Mouse (Mus musculus) spleen, adult 18-20 months (tissue): Measurements from ENCODE around the gene G3bp2.

Source experiments
- DNase-seq, 2 experiments: peaks; one replicate each; pipeline ENCODE4 v3.0.0; 2022; ENCODE audit warnings: mixed read lengths in 2 of 2

G3bp2 gene

DNA sequence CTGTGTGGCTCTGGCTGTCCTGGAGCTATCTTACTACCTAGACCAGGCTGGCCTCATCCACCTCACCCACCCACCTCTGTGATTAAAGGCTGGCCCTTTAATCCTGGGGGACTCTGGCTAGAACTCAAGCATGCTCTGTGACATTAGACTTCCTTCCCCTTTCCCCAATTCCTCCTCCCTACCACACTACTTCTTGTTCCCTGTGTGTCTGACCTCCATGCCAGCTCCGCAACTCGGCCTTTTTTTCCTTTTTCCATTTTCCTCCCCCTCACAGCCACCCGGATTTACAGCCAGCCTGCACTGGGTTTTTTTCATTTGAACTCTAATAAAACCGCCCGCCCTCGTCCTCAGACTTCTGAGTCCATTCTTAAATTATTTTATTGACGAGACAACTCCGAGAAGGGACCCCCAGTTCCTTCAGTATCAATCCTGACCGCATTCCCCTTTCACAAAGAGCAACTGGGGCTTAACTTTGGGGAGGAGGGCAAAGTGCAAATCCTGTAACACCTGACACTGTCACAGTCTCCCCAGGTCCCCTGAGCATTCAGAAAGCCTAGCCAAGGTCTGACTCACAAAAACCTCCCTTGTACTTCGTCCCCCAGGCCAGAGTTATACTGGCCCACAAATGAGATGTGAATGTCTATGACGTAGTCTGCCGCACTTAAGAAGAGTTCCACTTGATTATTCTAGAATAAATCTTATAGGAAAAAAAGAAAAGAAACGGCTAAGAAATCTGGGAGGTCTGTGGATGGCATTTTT lies 15.0 kb upstream of the G3bp2 start:
- no peak for DNase-seq

DNA sequence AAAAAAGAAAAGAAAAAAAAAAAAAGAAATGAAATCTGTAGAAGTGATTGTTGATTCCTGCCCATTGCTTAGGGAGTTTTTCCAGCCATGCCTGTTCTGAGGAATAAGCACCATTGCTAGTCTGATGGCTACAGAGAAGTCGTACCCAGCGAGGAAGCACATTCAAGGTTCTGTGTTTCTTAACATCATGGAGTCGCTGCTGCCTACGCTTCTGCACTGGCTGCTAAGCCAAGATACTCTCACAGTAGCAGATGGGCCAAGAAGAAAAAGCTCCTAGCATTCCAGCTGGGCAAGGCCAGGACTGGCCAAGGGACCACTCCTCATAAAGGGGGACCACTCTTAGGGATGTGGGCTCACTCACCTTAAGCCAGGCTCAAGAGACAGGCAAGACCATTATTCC lies 14.3 kb upstream of the G3bp2 start:
- no peak for DNase-seq

DNA sequence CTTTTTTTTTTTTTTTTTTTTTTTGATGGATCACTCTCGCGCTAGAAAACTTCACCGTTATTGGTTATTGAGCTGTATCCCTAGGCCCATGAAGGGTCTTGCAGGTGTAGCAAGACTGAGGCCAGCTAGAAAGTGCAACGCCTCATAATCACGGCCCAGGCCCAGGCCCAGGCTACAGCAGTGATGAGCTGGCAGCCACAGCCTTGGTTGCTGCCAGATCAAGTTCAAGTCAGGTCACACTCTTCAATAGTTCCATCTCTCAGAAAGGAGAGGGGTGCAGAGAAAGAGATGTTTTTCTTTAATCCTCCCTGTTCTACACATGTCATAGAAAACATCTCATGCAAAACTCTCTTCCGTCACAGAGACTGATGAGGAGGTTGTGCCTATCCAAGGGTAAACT lies 13.3 kb upstream of the G3bp2 start:
- DNase-seq = no peak

DNA sequence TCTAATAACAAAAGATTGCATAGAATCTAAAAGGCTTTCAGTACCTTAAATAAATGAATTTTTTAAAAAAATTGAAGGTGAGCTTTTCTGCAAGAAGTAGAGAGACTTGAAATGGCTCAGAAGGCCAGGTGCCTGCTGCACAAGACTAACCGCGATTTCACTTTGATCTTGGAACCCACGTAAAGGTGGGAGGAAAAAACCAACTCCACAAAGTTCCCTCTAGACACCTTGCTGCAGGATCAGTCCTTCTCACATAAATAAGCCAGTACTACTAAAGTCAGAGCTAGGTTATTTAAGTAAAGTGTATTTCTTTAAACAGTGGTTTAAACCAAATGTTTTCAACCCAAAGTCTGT lies 10.5 kb upstream of the G3bp2 start:
- no peak for DNase-seq

DNA sequence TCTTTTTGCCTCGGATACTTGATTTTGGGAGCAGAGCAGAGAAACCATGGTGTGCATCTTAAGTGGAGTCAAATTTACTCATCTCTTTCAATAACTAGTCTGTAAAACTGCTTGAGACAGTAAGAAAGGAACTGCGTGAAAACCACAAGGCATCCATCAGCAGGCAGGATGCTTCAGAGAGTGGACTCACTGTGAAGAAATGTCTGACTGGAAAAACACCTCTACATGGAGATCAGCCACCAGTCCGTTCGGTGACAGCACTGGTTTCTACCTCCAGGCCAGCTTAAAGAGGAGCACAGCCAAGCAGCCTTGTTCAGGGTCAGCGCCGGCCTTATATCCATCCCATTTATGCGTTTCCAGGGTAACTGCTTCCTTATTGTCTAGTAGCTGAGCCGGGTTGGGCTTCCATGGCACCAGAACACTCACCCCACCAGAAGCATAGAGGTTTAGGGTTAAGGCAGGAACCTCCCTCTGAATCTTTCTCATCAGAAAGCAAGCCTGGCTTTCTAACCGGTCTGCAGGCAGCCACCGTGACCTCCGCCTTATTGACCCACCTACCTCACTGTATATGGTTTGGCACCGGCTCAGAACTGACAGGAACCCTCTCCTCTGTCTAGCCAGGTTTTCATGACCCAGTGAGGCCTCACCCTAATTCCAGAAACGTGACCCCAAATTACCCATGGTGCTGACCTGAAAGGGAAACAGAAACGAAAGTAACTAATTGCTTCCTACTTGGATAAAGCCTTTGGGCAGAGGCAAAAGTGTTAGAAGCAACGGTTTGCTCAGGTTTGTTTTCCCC lies 9.9 kb upstream of the G3bp2 start:
- DNase-seq = peak in 1 of 2 experiments; percentile 27

DNA sequence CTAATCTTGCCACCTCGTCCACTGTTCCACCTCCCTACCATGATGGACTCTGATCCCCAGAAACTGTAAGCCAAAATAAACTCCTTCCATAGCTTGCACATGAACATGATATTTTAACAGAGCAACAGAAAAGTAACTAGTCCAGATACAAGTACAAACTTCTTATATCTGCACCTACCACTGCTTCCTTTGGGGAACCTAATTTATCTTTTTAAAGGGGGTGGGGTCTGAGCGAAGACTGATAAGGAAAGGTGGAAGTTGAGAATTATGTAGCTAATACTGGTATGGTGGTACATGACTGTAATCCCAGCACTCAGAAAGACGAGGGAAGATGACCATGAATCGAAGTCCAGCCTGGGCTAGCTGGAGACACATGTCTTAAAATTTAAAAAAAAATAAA lies 4.0 kb upstream of the G3bp2 start:
- no peak for DNase-seq

DNA sequence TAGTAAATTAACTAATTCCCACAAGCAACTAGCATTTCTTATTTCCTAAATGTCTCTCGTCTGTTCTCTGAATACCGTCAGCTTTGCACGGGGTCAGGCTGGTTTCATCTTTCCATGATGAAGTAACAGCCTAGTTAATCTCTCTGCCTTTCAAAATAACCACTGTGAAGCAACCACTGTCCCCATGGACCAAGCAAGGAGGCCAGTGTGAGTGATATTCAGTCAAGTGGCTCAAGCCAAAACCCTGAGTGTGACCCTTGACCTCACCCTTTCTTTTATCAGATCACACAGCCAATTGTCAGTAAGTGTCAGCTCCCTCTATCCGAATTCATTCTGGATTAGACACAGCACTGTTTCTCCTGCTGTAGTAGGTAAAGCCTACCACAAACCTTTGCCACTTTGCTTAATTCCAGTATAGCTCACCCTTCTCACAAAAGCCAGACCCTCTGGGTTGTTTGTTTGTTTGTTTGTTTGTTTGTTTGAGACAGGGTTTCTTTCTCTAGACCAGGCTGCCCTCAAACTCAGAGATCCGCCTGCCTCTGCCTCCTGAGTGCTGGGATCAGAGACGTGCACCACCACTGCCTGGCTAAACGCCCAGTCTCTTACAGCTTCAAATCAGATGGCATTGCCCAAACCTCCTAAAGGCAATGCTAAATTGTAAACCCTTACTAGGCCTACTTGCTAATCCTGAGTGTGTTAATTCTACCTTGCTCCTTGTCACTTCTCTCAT lies 2.5 kb upstream of the G3bp2 start:
- DNase-seq = no peak

DNA sequence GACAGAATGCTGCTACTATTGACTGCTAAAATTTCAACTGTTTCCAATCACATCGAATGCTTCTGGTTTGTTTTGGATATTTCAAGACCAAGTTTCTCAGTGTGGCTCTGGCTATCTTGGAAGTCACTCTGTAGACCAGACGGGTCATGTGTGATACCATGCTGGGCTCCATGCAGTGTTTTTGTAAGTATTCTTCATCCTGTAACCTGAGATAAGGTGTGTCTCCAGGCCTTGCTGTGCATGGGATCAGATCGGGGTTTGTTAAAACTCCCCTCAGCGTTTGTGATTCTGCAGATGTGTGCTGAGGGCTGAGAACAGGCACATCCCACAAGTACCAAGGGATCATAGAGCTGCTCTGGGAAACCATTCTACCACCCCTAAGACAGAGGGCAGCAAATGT lies 1.7 kb upstream of the G3bp2 start:
- DNase-seq = no peak

DNA sequence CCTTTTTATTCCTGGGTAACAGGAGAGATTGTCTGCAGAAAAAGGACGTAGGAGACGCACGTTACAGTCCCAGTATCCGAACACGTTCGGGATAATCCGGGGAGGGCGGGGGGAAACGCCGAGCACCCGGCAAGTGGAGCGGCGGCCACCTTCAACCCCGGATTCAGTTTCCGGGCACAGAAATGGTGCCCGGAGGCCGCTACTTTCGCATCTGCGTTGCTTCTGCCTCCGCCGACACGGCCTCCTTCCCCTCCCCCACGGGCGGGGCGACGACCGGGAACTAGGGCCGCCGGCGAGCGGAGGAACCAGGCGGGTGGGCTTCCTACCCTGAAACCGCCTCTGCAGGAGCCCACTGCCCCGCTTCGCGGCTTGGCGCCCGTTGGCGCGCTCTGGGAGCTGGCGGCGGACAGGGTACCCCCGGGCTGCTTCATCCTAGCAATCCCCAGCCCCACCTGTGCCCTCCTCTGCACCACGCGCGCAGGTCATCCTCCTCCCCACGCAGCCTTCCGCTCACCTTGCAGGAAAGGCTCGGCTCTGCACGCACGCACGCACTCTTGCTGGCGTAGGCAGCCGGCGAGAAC lies 608 bp downstream of the G3bp2 start:
- peak; percentile 68 to 78 for DNase-seq

DNA sequence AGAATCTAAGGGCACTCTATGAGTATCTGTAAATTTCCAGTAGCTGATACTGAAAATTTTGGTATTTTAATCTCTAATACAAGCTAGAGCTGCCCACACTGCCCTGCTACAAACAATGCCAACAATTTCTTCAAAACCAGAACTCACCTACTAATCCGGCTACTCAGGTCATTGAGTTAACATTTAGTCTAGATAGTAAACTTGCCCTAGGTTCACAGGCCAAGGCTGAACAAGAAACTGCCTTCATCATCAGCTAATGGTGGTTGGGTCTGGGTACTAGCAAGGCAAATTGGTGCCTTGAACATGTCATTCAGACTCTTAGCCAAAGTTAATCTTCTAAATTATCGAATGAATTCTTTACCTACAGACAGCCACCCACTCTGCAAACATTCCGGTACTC lies 2.2 kb downstream of the G3bp2 start:
- DNase-seq = no peak

DNA sequence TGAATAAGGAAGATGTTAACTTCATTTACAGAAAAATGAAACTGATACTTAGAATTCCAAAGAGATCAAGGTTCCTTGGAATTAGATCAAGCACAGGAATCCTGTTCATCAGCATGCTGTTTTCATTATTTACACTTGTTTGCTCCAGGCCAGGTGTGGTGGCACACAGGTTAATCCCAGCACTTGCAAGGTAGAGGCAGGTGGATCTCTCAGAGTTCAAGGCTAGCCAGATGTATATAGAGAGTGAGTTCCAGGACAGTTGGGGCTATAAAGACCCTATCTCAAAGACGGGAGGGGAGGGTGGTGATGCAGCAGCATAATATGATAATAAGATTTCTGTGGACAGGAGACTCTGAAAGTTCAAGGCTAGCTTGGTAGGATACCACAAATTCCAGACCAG lies 3.1 kb downstream of the G3bp2 start:
- no peak for DNase-seq

DNA sequence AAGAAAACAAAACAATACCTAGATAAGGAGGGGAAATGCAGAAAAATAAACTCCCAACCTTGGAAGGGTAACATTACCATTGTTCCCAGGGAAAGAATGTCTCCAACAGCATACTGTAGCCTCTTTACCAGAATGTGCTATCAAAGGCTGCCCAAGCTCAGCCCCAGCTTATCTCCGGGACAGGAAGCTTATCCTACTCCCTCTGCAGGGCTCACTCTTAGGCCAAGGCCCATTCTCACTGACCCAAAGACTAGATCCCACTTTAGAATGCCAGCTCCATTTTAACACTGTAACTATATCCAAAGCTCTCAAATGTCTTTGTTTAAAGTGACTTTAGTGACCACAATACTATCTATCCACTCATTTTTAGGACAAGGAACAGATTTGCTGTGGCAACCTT lies 4.2 kb downstream of the G3bp2 start:
- DNase-seq = no peak

DNA sequence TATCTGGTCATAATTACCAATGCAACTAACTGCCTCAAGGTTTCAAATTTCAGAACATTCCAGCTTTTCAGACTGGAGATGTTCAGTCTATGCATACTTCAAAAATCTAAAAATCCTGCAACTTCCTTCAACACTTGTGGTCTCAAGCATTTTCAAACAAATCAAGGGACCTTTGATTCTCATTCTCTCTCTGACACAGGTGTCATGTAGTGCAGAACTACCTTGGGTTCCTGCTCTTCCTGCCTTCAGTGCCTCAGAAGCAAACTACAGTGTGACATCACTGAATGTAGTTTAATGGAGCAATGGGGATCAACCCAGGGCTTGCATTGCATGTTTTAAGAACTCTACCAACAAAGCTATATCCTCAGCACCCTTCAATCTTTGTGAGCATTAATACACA lies 4.8 kb downstream of the G3bp2 start:
- no peak for DNase-seq

DNA sequence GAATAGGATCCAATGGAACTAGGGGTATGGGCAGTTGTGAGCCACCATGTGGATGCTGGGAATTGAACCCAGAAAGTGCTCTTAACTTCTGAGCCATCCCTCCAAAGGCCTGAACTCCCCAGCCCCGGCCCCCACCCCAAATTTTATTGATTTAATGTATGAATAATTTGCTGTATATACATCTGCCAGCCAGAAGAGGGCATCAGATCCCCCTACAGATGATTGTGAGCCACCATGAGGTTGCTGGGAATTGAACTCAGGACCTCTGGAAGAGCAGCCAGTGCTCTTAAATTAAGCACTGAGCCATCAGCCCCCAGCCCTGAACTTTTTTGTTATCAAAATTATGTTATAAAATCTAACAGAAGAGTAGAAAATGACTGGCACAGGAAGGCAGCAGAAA lies 7.2 kb downstream of the G3bp2 start:
- no peak for DNase-seq

DNA sequence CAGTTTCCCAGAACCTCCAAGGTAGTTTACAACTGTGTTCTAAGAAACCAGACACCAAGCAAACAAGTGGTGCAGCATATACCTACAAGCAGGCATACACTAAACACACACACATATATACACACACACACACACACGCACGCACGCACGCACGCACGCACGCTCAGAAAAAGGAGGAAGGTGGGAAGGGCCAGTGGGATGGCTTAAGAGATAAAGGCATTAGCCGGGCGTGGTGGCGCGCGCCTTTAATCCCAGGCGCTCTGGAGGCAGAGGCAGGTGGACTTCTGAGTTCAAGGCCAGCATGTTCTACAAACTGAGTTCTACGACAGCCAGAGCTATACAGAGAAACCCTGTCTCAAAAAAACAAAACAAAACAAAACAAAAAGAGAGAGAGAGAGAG lies 9.5 kb downstream of the G3bp2 start:
- DNase-seq = no peak

DNA sequence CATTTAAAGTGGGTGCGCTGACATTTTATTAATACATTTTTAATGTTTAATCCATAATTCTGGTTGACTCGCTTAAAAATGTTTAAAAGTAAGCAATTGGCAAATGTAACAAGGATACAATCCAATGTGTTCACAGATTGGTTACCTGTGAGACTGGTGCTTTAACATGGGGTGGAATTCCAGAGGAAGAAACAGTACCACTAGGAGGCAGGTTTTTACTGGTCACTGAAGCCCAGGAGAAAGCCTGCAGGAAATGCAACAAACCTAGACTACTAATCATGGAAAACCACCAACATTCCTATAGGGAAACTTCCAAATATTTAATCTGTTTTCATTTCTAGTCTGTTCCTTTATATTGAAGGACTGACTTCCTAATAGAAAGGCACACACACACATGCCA lies 20.3 kb downstream of the G3bp2 start:
- no peak for DNase-seq

DNA sequence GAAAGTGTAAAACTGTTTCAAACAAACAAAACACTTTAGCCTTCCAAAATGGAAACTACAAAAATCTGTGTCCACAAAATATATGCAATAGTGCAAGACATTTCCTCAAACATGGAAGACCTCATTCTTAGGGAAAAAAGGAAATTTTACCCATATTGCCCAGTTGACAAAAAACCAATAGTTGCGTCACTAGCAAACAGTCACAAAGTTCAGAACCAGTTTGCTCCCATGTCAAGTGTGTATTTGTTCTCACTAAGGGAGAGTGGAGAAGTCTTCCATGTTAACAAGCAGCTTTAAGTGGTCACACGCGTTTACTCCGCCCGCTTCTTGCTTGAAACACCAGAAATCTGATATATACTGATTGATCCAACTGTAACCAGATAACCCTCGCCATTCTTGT lies 30.7 kb downstream of the G3bp2 start:
- no peak for DNase-seq

DNA sequence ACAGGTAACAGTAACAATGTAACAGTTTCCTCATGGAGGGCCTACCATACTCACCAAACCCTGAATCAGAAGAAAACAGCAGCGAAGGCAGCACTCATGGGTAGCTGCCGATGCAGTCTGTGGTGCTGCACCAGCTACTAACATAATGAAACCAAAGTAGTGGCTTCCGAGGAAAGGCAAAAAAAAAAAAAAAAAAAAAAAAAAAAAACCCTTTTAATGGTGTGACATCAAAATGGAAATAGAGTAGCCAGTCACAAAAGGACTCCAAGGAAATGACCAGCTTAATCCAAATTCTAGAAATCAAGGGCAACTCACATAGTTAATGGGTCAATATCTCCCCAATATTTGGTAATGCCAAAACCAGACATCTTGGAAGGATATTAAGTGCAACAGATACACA lies 33.1 kb downstream of the G3bp2 start:
- no peak for DNase-seq

DNA sequence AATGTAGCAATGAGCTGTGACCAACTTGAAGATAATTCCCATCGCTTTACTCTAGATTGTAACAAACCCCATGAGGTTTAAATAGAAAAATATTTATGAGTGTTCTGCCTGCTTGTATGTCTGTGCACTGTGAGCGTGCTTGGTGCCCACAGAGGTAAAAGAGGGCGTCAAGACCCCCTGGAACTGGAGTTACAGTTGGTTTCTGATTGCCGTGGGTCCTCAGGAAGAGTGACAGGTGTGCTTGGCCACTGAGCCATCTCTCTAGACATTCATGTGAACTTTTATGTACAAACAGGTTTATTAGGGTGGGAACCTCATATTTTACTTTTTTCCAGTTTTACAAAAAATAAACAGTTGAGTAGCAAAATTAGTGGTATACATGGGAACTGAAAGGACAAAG lies 39.7 kb downstream of the G3bp2 start, which contains the start of gene Cdkl2:
TSS of gene Cdkl2 (minus strand) at position 101 of the 400 bp plus-strand sequence.
- DNase-seq = no peak

DNA sequence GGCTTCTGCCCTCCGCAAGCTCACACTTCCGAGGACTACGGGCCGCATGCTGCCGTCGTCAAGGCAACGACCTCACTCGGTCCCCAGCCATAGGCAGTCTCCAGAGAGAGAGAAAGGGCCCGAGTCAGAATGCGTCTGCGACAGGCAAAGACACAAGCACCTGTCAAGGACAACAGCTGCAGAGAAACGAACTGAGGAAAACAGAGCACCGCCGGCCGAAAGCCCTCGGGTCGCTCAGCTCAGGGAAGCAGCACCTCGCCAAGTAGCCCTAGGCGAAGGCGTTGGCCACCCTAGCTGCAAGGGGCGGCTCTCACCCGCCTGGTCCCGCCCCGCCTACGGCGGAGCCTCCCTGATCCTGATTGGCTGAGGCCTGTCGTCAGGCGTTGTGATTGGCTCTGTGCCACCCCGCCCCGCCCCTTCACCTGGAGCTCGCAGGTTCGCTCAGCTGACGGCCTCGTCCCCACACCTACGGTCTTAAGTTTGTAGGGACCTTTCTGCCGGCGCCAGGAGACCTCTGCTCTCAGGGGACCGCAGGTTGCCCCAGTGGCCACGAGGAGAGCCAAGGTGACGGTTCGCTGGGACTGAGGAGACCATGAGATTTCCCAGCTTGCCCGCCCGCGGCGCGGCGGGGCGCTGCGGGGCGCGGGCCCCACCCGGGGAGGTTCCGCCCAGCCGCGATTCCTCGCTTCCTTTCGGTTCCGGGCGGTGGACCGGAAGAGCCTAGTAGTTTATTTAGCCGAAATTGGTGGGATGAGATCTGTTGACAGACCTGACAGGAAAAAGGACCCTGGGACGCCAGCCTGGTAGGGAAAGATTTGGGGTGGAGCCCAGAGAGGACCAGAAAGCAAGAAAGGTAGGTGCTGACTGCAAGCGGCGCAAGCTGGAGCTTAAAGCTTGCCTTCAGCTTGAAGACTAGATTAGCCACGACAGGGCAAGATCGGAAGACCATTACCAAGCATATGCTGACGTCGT lies 40.9 kb downstream of the G3bp2 start:
- DNase-seq = peak; percentile 94 to 97

DNA sequence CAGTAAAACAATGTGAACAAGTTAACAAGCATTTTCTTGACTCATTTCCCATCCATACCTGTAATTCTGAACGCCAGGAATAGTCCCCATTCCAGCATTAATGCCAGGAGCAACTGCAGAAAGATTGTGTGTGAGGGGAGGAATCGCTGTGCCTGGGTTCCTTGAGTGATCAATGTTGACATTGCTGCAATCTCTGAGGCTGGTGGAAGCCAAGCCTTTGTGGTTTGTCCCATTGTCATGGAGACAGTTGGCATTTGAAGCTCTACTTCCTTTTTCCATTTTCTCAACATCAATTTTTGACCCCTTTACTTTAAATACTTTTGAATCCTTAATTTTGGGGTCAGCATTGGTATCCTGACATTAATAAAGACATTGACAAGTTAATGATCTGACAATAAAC lies 63.6 kb downstream of the G3bp2 start:
- no peak for DNase-seq

DNA sequence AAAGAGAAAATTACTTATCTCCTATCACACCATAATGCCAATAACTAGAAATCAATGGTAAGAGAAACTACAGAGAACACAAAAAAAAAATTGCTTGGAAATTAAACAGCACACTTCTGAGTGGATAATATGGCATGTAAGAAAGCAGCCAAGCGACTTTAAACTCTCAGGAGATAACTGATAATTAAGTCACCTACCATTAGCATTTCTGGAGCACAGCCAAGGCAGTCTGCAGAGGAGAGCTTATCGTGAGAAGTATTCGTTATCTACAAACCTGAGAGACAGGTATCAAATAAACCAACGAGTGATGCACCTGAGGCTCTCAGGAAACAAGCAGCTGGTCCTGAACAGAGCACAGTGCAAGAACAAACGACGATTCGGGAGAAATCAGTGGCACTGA lies 71.8 kb downstream of the G3bp2 start:
- DNase-seq = no peak
